Mouse (Mus musculus): Measurements from ENCODE around the gene Scgb1a1.
"Not testable (repeated sequence)": the region's sequence is repeated elsewhere in the genome, so short reads cannot be mapped to it uniquely, and the experiment has no call there.

Scgb1a1 gene

DNA sequence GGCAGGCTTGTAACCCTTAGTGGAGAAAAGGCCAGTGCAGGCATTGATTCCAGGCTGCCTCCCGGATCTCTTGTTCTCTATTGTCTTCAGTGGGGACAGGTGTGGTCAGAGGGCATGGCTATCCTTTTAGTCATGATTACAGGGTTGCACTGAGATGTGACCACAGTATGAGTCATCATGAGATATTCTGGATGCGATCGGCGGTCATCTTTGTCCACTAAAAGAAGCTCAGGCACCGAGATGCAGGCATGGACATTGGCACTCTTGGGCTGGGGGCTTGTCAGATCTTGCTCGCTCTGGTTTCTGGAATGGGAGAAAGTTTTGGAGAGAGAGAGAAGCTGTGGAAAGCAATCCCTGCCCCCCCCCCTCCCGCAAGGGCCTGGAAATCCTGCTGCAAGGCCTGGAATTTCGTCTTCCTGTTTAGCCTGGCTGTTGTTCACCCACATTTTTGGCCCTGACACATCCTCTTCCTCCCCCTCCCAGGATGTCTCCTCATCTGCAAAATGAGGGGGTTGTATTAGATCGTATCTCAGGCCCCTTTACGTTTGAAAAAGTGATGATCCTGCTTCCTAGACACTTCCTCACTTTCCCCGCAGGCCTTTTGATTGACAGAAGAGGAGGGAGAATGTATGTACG is 13.9 kb downstream of the Scgb1a1 start:
- in situ Hi-C loops (cut with MboI; ENCODE audit: unreplicated experiment in 2 of 2), result no loop called here

DNA sequence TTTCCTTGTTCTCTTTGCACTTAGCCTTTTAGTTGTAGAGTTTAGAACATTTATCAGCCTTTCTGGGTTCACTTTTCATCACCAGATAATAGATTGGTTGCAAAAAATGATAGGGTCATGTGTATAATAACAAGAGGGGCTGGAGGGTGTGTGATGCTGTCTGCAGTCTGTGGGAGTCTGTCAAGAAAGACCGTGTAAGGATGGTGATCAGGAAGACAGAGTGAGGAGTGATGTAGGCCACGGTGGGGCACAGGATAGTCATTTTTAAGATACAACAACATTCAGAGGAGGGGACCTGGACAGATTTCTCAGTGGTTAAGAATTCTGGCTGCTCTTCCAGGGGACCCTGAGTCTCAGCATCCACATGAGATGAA is 15.6 kb downstream of the Scgb1a1 start:
- in situ Hi-C loops (cut with MboI; ENCODE audit: unreplicated experiment in 2 of 2), result no loop called here

DNA sequence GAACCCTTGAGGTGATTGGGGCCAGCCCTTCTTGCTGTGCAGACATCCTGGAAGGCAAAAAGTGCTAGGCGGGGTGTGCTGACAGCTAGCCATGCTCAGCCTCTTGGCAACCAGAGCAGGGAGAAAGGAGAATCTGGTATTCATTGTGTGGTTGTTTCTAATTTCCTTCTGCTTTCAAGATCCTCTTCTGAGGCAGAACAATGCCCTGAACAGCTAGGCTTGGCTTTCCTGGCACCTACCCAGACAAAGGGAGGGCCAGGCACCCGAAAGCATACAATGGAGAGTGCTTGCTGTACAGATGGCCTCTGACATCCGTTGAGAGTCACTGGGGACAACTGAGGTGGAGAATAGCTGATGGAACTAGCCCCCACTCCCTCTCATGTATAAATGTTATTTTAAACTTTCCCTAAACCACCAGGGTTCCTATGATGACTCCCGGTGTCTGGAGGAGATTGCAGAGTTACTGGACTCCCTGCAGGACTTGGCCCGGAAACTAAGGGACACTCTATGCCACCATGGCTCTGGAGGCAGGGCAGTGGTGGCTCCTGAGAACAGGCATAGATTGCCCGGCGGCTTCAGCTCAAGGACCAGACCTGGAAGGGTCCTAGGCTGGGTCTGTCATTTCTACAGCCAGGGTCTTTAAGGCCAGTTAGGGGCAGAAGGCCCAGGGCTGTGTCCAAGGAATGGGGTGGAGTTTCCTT is 16.2 kb downstream of the Scgb1a1 start:
- in situ Hi-C loops (cut with MboI; ENCODE audit: unreplicated experiment in 2 of 2), result no loop called here

DNA sequence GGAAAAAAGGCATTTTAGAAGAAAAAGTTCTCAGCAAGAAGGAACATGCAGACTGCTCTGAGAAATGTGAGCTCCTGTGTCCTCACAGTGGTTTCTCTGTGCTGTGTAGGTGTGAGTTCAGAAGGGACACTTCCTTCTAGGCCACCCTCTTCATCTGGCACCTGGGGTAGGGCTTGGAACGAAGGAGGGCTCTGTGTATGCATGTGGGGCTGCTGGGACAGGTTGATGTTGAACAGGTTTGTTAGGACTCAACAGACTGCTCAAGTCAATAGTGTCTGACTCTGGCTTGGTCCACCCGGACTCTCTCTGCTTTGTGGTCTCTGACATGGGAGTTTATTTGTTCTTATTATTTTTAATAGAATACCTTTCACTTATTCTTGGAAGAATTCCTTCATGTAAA is 17.4 kb downstream of the Scgb1a1 start:
- in situ Hi-C loops (cut with MboI; ENCODE audit: unreplicated experiment in 2 of 2), result no loop called here

DNA sequence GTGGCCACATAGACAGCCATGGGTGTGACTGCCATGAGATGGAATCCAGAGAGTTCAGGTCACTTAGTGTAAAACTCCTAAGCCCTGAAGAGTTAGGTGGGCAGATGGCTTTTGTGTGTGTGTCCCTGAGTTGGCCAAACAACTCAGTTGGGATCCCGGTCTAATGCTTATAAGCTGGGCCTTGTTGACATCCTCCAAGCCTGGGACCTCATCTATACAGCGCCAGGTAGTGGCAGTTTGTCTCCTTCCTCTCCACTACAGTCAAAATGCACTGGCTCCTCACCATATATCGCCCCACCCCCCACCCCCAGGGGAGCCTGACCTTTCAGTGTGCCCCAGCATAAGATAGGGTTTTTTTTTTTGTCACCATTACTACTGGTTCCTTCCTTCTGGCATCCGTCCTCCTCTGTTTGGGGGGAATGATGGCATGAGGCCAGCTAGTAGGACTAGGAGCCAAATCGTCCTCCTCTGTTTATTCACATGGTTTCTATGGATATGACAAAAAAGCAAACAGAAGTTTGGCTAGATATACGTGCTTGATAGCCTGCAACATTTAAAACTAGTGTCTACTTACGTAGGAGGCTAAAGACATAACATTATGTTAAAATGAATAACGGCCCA is 18.0 kb downstream of the Scgb1a1 start:
- in situ Hi-C loops (cut with MboI; ENCODE audit: unreplicated experiment in 2 of 2), result no loop called here

DNA sequence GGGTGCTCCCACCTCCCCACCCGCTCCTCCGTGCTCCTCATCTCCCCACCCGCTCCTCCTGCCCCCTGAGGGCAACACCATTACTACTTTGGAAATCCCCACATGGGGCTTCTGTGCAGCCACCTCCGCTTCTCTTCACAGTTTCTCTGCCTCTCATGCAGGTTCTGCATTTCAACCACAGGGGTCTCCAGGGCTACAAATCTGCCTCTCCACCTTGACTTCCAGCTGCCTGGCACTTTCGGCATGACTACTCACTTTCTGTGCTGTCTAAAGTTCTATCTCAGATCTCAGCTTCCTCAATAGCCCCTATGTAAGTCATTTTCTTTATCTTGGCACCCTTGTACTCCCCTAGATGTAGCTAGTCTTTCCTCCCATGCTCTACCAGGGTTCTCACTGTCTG is 20.5 kb downstream of the Scgb1a1 start:
- in situ Hi-C loops (cut with MboI; ENCODE audit: unreplicated experiment in 2 of 2), result no loop called here

DNA sequence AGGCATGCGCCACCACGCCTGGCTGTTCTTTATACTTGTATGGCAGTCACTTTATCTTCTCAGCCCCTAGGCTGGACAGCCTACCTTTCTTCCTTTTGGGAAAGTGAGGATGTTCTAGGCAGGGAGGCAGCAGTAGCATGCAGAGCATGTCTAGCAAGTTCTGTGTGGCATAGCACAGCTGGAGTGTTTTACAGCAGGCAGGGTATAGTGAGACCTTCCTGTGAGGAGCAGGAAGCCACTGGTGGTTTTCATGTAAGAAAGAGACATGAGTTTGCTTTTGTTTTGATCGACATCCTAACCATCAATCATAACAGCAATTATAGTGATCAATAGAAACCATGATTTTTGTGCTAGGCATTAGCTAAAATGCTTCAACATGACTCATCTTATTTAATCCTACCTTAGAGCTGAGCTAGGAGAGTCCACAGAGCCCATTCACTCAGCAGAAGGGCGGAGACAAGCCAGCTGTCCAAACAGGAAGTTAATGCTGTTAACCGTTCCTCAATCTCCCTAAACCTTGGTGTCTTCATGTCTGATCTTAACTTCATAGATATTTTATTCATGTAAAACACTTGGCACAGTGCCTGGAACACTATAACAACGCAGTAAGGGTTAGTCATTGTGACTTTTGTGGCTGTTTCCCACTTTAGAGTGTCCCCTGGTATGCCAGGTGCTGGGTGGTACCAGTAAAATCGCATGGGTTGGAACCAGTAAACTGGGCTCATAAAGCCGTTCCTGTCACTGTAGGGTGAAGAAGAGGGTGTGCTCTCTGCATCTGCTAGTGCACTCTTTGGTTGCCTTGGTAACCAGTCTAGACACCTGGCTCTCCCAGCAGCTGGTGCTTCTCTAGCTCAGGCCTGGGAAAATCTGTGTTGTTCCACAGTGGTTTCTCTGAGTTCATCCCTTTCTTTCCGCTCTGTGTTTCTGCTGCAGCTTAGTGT is 21.9 kb downstream of the Scgb1a1 start:
- in situ Hi-C loops (cut with MboI; ENCODE audit: unreplicated experiment in 2 of 2), result no loop called here

DNA sequence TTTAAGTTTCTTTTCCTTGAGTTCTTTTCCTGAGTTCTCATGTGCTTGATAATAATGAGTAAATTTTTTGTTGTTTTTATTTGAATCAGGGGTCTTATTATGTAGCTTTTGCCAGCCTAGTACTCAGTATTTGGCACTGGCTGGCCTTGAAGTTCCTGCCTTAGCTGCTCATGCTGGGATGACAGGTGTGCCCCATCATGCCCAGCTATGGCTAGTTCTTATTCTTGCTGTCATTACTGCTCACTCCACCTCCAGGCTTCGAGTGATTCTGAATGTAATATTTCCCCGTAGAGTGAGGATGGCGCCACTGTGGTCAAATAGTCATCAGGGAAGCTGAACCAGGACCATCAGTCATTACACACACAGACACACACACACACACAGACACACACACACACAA is 23.9 kb downstream of the Scgb1a1 start:
- in situ Hi-C loops (cut with MboI; ENCODE audit: unreplicated experiment in 2 of 2), result no loop called here

DNA sequence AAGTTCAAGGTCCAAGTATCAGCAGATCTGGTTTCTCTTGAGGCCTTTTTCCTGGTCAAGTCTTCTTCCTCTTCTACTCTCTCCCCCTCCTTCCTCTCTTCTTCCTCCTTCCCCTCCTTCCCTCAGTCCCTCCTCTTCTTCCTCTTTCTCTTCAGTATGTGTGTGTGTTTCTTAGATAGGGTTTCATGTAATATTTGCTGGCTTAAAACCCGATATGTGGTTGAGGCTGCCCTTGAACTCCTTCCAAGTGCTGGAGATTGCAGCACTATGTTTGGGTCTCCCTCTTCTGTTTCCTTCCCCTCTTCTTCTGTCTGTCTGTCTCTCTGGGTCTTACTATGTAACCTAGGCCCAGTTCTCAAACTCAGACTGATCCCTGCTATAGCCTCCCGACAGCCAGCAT is 24.9 kb downstream of the Scgb1a1 start:
- in situ Hi-C loops (cut with MboI; ENCODE audit: unreplicated experiment in 2 of 2), result no loop called here

DNA sequence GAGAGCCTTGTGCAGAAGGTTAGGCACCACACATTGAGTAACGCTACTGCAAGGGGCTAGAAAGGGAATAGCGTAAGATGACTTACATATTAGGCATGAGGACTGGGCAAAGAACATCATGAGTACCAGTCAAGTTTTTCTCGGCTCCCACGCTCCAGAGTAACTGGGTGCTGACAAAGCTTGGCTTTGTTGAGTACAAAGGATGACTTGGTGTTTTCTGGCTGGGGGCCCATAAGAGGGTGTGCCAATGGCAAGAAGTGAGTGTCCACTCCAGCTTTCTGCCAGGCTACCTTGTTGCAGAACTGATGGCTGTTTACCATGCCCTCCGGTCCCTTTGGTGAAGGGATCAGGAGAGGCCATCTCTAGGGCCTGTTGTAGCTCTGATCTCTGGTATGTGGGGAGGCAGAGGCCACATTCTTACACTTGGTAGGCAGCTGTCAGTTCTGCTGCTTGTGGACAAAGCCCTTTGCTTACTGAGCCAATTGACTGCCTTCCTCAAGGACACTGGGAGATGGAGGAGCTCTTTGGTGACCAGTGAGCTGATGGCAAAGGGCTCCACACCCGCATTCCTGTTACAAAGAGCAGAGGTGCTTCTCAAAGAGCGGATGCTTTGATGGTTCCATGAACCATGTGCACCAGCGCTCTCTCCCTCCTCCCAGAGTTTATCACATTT is 26.4 kb downstream of the Scgb1a1 start:
- in situ Hi-C loops (cut with MboI; ENCODE audit: unreplicated experiment in 2 of 2), result no loop called here

DNA sequence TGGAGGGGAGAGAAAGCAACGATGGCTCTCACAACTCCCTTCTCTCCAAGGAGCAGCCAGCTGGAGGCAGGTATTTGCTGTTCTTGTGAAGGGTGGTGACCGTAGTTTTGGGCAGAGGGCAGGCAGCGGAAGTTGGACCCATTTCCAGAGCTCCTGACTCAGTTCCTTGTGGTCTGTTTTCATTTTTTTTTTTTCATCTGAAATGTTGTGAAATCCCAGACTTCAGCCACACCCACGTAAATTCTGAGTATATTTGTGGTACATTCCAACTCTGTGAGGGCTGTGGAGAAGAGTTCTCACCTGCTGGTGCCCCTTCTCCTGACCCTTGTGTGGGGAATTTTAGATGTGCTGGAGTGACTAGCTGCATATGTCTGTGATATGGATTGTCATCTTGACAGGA is 27.7 kb downstream of the Scgb1a1 start:
- in situ Hi-C loops (cut with MboI; ENCODE audit: unreplicated experiment in 2 of 2), result no loop called here

DNA sequence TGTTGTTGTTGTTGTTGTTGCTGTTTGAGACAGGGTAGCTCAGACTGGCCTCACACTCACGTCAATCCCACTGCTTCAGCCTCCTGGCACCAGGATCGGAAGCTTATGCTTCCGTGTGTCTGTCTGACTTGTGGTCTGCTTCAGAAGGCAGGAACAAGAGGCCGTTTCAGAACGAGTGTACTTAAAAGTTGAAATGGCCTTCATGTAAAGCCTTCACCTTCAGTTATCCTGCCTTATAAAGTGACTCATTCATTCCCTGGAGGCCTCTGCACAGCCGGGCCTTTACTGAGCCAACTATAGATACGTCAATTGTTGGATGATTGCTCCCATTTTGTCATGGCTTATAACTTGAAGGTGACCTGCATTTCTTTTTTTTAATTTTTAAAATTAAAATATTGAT is 28.4 kb downstream of the Scgb1a1 start:
- in situ Hi-C loops (cut with MboI; ENCODE audit: unreplicated experiment in 2 of 2), result no loop called here

DNA sequence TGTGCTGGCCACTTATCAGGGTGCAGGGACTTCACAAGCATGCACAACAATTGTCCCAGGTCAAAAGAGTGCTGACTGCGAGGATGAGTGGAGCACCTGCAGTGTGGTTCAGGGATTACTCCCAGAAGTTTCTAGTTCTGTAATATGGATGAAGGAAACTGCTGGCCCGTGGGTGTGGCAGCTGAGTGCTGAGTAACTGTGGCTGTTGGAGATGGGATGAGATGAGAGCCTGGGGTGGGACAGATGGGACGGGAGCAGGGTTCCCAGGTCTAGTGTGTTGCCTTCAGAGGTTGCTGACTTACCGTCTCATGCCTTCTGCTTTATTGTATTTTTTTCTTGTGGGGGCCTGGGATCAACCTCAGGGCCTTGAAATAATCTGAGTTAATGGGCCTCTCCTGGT is 28.8 kb downstream of the Scgb1a1 start:
- in situ Hi-C loops (cut with MboI; ENCODE audit: unreplicated experiment in 2 of 2), result no loop called here

DNA sequence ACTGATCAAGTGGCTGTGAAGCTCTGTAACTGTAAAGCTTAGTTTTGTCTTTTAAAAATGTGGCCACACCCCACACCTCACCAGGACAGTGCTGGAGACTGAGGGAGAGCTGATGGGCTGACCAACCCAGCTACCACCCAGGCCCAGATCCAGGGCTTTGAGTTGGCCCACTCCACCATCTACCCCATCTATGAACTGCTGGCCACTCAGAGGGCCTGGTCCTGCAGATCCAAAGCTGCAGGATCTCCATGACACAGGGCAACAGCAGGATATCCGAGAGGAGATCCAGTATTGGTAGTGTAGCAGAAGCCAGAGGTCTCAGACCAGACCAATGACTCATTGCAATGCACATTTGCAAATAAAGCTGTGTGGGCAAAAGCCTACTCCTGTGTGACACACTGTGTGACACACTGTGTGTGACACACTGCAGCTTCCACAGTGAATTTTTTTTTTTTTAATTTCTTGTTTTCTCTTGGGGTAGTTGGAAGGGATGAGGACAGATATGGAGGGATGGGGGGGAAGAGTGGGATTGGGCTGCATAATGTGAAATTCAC is 29.4 kb downstream of the Scgb1a1 start:
- in situ Hi-C loops (cut with MboI; ENCODE audit: unreplicated experiment in 2 of 2), result no loop called here

DNA sequence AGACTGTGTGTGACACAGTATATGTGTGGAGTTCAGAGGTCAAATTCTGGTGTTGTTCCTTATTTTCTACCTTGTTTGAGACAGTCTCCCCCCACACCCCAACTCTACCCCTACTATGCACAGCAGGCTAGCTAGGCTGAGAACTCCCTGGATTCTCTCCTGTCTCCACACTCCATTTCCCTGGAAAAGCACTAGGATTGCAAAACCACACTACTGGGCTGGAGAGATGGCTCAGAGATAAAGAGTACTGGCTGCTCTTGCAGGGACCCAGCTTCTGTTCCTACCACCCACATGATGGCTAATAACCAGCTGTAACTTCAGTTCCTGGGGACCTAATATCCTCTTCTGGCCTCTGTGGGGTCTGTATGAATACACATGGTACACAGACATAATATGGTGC is 30.1 kb downstream of the Scgb1a1 start:
- in situ Hi-C loops (cut with MboI; ENCODE audit: unreplicated experiment in 2 of 2), result no loop called here

DNA sequence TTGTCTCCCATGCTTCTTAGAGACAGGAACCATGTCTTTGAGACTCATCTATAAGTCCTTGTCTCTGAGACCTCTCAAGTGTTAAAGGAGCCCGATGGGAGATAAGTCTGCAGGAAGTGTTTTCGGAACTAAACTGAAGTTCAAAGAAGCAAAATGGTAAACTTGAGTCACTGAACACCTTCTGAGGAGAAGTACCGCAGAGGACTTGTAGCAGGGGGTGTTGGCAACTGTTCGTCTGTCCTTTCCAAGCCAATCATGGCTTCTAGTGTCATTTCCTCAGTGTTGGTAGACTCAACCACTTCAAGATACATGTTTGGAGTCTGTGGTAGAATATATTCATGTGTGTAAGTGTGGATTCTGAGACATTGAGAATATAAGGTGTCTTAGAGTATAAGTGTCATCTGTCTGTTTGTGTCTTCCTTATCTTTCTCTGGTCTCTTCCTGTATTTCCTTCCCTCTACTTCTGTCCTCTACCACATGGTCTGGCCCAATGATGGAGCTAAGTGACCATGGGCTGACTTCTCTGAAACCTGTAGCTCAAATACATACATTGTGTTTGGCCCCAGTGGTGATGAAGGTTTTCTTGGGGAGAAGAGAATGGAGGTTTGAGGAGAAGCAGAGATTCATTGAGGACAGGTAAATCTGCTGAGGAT is 31.9 kb downstream of the Scgb1a1 start:
- in situ Hi-C loops (cut with MboI; ENCODE audit: unreplicated experiment in 2 of 2), result no loop called here

DNA sequence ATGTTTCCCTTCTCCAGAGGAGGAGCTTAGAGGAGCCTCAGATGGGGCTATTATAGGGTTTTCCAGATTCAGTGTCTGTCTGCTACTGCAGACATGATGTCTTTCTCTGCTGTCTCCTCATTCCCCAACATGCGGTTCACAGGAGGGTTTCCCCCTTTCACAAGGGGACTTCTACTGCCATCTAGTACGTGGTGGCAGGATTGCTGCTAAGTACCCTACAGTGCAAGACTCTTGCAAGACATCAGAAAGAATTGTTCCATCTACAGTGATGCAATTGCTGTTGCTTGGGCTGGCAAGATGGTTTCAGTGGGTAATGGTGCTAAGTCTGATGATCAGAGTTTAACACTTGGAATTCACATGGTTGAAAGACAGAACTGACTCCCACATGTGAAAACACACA is 32.6 kb downstream of the Scgb1a1 start:
- in situ Hi-C loops (cut with MboI; ENCODE audit: unreplicated experiment in 2 of 2), result no loop called here

DNA sequence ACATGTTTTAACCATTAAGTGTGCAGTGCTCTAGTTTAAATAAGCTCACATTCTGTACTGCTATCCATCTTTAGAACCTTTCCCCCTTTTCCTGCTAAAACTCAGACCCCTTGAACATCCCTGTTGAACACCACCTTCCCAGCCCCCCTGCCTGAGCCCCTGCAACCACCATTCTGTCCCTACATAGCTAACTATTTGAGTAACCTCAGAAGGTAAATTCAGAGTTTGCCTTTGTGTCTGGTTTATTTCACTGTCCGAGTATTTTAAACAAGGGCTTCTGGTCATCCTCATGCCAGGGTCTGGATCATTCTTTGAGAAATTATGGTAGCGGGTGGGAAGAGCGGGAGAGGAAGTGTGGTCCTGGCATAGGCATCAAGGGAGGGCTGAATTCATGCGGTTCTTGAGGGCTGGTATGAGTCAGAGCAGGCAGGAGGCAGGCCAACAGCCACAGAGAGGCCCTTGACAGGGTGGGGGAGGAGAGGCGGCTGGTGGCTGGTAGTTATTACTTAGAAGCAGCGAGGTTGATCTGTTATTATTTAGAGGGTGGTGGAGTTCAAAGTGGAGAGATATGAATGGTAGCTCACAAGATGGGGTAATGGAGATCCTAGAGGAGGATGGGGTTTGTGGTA is 34.8 kb downstream of the Scgb1a1 start:
- in situ Hi-C loops (cut with MboI; ENCODE audit: unreplicated experiment in 2 of 2), result no loop called here

DNA sequence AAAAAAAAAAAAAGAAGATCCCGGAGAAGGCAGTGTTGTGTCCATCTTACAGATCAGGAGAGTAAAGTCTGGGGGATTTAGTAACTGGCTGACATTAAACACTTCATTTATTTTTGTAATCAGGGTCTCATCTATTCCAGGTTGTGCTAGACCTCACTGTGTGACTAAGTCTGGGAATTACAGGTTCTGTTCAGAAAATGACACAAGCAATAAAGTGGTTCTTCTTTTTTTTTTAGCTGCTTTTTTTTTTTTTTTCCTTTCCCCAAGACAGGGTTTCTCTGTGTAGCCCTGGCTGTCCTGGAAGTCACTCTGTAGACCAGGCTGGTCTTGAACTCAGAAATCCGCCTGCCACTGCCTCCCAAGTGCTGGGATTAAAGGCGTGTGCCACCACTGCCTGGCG is 35.8 kb downstream of the Scgb1a1 start:
- in situ Hi-C loops (cut with MboI; ENCODE audit: unreplicated experiment in 2 of 2), result not testable (repeated sequence)
